Mouse (Mus musculus): Measurements from ENCODE around the gene Atmin. TPM values are rescaled to one million over a fixed set of nuclear protein-coding genes. Genes with fewer than 3 reads are reported as not detected.
A peak's percentile ranks its signal among the peaks of the same experiment; 100 is the strongest.

Atmin gene
- total RNA-seq (2021), result 10 to 100 TPM; 35.0 to 37.5 TPM
- long read RNA-seq, experiment 1, full-length matches to known transcripts, result 21 of 38 reads
- long read RNA-seq, experiment 1, partial matches to known transcripts, result 16 of 38 reads
- long read RNA-seq, experiment 1, other reads (novel, unspliced or antisense), result 1 of 38 reads
- long read RNA-seq, experiment 2, full-length matches to known transcripts, result 18 of 36 reads
- long read RNA-seq, experiment 2, partial matches to known transcripts, result 17 of 36 reads
- long read RNA-seq, experiment 2, other reads (novel, unspliced or antisense), result 1 of 36 reads

DNA sequence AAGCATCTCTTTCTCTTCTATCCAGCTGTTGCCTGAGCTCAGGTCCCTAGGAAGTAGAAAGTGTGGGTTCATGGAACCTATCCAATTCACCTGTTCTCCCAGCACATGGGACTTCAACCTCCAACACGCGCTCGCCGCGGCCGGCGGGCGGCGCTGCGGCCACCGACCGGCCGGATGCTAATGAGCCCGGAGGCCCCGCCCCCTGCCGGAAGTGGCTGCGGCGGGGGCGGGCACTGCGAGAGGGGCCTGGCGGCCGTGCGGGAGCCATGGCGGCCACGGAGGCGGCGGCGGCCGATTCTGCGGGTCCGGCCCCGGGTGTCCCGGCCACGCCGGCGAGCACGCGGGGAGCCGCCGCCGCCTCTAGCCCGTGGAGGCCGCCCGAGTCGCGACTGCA, at the start of gene Atmin:
TSS of gene Atmin (plus strand) at position 233 of the 394 bp plus-strand sequence.
- peak; percentile 69 to 77 for DNase-seq (ENCODE audit: low spot score in 2 of 2)

DNA sequence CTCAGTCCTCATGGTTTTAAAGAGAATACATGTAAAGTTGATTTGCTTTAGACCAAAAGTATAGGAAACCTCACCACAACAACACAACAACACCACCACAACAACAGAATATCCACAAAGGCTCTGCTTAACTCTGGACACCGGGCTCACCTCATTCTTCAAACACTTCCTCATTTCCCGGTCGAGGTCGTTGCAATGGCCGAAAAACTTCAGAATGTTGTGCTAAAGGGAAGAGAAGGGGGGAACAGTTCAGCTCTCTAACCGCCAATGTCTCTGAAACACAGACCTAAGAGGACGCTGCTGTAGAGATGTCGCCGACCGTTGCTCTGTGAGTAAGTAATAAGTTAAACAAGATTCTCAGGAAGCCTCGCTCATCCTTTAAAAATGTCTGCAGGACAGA, 49.3 kb upstream of the Atmin start:
- DNase-seq (ENCODE audit: low spot score in 2 of 2), result no peak

DNA sequence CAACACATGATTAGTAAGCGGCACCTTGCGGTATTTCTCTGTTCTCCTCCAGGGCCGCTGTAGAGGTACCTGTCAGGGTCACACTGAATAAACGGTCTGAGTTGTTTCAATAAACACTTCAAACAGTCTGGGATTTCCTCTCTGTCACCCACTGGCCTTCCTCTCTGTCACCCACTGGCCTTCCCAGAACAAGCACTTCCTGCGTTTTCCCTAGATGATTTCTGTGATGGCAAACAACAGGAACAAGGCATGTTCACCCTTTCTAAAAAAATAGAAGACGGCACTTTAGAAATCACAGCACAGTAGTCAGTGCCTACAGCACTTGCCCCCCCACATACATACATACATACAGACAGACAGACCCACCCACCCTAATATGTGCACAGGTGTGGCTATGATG, 47.7 kb upstream of the Atmin start:
- DNase-seq (ENCODE audit: low spot score in 2 of 2), result no peak

DNA sequence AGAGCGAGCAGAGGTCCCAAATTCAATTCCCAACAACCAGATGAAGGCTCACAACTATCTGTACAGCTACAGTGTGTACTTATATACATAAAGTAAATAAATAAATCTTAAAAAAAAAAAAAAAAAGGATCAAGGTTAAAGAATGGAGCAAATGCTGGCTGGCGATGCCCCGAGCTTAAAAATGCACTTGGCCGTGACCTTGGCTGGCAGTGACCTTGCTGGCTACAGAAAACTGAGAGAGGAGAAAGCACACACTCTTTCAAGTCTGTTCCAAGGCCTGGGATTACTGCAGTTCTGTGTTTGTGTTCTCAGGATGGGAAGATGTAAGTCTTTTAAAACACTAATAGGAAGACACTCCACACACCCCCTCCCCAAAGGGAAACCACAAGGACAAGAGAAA, 38.5 kb upstream of the Atmin start:
- no peak for DNase-seq (ENCODE audit: low spot score in 2 of 2)

DNA sequence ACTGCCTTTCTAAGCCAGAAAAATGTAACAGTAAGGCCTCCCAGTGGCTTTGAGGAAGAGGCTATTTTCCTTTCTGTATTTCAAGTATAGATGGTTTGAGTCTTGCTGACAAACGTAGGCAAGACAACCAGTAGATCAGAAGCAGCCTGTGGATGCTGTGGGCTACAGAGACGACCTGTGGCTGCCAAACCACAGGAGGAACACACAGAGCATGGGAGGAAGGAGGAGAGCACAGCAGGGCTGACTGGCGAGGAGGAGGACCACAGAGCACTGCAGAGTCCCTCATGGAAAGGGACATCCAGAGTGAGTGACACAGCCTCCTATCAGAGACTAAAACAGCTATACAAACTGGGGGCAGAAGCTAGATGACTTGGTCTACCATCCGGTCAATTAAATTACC, 37.9 kb upstream of the Atmin start:
- no peak for DNase-seq (ENCODE audit: low spot score in 2 of 2)

DNA sequence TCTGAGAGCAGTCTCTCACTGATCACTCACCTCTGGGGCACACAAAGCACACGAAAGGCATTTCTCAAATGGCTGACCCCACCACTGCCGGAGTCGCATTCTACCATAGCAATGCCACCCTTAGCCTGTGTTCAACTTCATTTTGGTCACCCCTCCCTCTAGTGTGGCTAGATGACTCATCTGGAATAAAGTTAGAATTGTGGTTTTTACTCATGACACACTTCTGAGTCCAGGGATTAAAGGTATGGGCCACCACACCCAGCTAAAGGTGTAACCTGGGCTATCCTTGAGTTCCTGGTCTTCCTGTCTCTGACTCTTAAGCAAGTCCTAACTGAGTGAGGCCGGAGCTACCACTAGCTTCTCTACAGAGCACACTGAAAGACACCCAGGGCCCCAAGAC, 37.4 kb upstream of the Atmin start:
- DNase-seq (ENCODE audit: low spot score in 2 of 2), result no peak

DNA sequence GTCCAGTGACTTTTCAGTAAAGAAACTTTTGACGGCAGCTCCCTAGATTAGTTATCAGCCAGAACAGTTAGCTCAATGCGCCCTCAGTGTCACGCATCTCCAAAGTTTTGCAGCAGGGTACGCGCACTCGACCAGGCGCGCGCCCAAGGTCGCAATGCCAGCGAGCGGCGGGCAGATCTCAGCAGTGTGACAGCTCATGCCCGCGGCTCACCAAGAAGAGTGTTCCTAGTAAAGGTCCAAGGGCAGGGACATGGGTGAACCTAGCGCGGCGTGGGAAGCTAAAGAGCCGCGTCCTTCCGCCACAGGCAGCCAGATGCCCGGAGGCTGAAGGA, 22.2 kb upstream of the Atmin start:
- no peak for DNase-seq (ENCODE audit: low spot score in 2 of 2)

DNA sequence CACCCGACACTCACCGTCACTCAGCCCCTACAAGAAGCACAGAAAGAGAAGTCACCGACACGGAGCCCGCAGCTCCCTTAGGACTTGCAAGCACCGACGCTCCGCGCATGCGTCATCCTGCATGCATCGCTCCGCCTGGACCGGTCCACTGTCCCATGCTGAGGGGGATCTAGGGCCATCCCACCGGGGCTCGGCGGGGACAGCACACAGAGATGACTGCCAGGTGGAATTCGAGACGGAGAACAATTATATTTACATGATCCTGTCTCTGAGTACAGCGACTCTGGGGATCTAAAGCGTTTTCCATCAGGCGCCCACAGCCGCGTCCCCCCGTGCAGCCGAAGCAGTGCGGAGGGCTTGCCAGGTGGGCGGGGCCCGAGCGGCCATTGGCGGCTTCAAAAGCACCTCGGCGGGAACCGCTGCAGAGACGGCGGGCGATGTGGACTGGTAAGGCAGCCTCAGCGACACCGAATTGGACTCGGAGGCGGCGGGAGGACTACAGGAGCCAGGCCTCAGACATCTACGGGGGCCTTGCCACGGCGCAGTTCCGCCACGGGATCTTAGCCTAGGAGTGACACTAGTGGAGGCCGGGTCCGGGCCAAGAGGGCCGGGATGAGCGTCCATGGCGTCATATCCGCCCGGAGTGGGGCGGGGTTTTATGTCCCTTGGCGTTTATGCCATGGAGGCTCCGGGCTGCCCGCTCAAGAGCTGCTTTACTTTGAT, 21.7 kb upstream of the Atmin start, which contains the start of the genes Cmc2 and Cenpn:
TSS of gene Cmc2 (minus strand) at position 119 of the 723 bp plus-strand sequence.
TSS of gene Cenpn (plus strand) at position 394 of the 723 bp plus-strand sequence.
- peak; percentile 91 to 97 for DNase-seq (ENCODE audit: low spot score in 2 of 2)

DNA sequence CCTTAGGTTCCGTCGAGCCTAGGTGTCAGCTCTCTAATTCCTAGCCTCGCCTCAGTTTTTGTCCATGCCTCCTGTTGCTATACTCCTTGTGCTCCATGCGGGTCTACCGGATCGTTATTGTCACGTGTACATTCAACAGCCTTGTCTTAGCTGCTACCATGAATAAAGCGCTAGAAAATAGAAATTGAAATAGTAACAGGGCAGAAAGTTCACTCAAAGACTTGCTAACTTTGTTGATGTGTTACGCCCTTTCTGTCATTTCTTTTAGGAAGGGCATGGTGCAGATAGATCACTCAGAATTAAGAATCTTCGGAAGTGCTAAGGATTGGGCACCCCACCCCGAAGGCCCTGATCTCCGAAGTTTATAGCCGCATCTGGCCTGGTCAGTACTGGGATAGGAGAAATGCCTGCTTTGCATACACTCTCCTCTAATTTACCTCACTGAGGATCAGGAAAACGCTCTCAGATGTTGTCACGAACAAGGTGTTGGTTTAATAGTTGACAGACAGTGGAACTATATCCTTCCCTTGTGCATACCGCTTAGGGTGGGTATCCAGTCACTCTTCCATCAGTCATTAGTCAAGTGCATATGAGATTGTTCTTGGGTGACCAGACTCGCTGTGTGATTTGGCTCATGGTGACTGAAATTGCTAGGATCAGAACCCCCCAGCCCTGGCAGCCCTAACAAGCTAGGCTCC, 21.0 kb upstream of the Atmin start:
- no peak for DNase-seq (ENCODE audit: low spot score in 2 of 2)

DNA sequence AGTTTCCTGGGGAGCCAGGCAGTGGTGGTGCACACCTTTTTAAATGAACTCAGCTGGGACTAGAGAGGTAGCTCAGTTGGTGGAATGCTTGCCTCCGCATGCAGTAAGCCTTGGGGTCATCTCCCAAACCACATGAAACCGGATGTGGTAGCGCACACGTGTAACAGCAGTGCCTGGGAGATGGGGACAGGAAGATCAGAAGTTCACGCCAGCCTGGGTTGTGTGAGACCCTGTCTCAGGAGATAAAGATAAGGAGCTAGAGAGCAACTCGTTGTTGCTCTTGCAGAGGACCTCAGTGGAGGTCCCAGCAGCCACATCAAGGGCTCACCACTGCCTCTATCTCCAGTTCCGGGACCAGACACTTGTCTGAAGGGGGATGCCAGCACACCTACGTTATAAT, 19.7 kb upstream of the Atmin start:
- DNase-seq (ENCODE audit: low spot score in 2 of 2), result no peak

DNA sequence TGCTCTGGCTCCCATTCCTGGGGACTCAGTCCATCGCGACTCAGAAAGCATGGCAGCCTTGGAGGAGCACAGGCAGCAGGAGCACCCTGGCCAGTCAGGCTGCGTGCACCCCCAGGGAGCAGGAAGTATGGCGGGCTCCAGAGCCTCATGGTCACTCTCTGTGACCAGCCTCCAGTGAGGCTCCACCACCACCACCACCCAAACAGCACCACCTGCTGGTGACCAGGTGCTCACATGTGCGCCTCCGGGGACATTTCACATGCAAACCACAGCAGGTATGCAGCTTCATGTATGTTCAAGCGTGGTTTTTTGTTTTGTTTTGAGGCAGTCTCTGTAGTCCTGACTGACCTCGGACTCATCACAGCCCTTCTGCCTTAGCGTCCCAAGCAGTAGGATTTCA, 15.3 kb upstream of the Atmin start:
- no peak for DNase-seq (ENCODE audit: low spot score in 2 of 2)

DNA sequence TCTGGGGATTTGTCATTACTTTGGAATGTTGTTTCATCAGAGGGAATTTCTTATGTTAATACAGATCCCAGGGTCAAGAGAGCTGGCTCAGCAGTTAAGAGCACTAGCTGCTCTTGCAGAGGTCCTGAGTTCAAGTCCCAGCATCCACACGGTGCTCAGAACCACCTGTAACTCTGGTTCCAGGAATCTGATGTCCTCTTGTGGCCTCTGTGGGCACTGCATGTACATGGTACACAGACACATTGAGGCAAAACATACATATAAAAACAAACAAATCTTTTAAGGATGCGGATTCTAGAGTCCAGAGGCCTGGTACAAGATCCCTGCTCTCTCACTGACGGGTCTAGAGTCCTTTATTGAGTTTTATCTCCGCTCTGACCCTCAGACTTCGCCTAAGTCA, 14.6 kb upstream of the Atmin start:
- DNase-seq (ENCODE audit: low spot score in 2 of 2), result no peak

DNA sequence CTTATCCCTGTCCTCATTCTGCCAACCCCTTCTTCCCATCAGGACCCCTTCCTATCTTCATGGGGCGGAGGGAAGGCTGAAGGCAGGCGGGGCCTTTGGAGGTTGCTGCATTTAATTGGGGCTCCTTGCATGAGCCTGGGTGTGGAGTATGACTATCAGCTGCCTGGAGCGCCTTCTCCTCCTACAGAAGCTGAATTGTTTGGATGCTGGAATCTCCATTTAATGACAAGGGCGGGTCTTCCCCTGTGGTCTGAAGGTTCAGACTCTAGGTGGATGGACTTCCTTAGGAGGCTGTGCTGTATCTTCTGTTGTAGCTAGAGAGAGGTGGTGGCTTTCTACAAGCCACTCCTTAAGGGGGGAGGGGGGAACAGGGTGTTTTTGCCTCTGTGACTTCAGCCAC, 8.2 kb upstream of the Atmin start:
- no peak for DNase-seq (ENCODE audit: low spot score in 2 of 2)

DNA sequence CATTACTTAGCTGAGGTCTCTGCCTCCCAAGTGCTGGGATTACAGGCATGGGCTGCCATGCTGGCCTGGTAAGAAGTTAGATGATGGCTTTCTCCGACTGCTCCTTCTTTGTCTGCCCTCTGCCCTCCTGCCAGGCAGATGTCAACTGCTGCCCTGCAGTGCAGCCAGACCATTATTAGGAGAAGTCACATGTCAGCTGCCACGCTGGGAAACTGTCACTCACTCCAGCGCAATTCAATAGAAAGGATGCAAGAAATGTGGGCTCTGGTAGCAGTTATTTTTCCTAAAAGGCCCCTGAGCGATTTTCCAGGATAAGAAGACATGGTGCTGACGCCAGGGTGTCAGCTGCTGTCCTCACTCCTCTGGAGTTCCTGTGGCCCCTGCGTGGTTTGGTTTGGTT, 7.7 kb upstream of the Atmin start:
- DNase-seq (ENCODE audit: low spot score in 2 of 2), result no peak

DNA sequence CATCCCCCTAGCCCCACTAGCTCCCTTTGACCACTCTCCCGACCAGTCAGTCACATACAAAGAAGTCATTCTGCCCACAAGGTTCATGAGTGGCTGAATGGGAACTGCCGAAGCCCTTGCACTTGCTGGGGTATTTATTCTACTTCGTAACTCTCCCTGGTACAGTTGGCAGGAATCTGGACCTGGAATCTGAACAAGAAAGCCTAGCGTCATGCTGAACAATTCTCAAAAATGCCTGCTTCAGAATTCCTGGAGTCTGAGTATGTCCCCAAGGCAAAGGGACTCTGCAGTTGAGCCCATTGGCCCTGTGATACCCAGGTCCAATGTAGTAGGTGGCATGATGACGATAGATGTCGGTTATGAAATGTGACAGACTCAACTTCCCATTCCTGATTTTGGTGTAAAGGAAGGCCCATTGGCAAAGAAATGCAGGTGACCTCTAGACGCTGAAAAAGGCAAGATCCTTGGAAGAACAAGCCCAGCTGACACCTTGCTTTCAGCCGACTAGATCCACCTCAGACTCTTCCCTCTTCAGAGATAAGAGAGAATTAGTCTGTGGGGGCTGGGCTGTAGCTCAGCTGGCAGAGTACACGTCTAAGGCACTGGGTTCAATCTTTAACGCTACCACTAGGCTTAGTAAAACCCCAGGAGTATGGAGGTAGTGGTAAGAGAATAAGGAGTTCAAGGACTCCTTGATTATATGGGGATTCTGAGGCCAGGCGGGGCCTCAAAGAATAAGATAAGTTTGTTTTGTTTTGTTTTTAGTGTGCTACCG, 722 bp upstream of the Atmin start:
- no peak for DNase-seq (ENCODE audit: low spot score in 2 of 2)

DNA sequence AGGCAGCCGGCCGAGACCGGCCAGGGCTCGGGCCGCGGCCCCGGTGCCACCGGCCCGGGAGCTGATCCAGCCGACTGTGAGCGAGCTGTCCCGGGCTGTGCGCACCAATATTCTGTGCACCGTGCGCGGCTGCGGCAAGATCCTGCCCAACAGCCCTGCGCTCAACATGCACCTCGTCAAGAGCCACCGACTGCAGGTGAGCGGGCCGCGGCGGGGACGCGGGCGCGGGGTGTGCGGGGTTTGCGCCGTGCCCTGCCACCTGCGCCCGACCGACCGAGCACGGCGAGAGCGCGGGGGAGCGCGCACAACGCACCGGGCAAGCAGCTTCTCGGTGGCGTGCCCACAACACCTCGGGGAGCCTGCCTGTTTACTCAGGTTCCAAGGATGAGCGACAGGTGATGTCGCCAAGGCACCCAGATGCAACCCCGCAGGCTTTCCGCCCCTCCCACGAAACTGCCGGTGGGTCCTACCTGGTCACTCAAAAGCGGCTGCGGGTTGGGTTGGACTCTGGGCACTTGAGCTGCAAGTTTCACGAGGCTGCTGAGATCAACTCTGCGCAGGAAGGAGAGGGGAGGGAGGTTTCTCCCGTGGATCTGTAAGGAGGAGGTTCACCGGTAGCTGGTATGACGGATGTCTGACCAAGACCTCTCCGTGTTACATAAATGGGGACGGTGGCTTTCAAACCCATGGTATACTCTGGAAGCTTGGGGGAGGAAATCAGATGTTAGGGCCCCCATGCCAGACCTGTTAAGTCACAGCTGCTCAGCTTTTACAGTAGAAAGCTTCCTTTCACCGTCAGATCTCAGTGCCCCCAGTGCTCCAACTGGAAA, 577 bp downstream of the Atmin start:
- DNase-seq (ENCODE audit: low spot score in 2 of 2), result peak in 1 of 2 experiments; percentile 28

DNA sequence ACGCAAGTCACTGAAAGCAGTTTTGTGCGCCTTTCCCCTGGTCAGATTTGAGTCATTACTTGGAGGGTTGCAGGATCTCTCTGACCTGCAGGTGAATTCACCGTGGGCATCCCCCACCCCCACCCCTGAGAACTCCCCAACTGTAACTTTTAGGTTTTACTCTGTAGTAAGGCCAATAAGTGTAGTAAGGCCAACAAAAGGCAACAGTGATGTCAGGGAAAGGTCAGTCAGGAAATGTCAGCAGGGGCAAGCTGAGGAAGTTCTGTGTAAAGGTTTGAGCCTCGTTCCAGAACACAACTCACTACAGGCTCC, 1.1 kb downstream of the Atmin start:
- no peak for DNase-seq (ENCODE audit: low spot score in 2 of 2)

DNA sequence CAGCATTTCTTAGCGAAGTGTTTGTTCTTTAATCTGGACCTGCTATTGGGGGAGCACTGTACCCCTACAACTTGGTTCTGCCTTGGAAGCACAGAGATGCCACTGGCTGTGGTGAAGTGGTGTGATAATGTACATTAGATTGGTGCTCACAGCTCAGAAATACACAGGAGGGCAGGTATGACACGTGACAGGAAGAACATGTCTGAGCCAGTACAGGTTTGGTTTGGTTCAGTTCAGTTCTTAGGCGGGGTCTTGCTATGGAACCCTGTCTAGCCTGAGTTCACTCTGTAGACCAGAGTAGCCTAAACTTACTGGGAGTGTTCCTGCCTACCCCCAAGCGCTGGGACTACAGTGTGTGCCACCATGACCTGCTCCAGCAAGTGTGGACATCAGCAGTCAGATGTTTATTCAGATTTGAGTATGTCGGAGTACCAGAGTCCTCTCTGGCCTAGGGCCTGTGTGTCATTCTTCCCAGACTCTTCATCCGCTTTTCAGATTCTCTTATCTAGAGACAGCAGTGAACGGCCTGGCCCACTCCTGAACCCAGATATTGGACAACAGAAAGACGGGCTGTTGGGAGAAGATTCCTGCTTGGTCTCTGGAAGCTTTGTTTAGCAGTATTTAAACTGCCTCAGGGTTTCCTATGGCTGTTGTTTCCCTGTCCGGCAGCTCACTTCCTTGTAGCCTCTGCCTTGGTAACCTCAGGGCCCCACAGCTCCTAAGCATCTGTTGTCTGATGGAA, 2.1 kb downstream of the Atmin start:
- DNase-seq (ENCODE audit: low spot score in 2 of 2), result no peak

DNA sequence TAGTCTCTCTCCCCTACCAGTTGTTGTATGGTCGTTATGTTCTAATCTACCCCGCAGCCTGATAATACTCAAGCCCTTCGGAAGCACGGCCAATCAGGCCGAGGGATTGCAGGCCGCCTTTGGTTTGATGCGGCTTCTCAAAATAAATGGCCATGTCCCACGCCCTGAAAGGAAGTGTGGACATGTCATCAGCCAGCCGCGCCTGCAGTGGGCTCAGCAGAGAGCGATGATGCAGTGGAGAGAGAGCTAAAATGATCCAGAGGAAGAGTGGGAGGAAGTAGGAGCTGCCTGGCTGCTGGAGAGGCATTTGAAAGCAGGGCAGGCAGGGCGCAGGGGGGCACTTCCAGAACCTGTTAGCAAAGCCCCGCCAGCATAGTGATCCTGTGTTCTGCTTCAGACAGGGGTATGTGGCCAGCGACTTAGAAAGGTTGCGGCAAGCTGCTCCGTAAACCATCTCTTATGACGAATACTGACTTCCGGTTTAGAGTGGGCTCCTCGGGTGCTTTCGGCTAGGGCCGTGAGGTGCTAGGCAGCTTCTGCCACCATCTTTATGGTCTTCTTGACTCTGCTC, 3.2 kb downstream of the Atmin start:
- DNase-seq (ENCODE audit: low spot score in 2 of 2), result peak in 1 of 2 experiments; percentile 35

DNA sequence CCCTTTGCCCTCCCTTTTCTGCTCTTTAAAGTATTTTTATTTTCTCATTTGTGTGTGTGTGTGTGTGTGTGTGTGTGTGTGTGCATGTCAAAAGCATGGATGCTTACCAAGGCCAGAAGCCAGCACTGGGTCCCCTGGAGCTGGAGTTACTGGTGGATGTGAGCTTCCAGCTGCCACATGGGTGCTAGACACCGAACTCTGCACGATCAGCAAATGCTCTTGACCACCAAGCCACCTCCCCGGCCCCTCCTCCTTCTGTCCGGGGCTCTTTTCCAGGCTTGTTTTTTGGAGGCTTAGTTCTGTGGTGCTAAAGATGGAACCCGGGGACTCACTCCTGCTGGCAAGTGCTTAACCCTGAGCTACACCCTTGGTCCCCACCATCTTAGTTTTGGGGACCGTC, 3.7 kb downstream of the Atmin start:
- no peak for DNase-seq (ENCODE audit: low spot score in 2 of 2)

Data from layer of hippocampus, postnatal 14 days (tissue).